Mouse (Mus musculus) gastrocnemius, postnatal 4 days (tissue): ENCODE measurements around the gene Itpr3. TPM values are rescaled to one million over a fixed set of nuclear protein-coding genes. Genes with fewer than 3 reads are reported as not detected.
A peak's percentile ranks its signal among the peaks of the same experiment; 100 is the strongest.

Experiments
- DNase-seq, 2 experiments: peaks; one replicate each; pipeline ENCODE4 v3.0.0; 2021 to 2022; ENCODE audit warnings: low spot score in 2 of 2, mixed read lengths in 2 of 2
- total RNA-seq, 2 experiments: library from RNA; stranded (reverse); gene quantifications; 2 replicates each; pipeline ENCODE4 v1.2.3; 2021

The Itpr3 gene
- total RNA-seq, 2 experiments from 2014 or later: 8.7 to 9.1 TPM

DNA sequence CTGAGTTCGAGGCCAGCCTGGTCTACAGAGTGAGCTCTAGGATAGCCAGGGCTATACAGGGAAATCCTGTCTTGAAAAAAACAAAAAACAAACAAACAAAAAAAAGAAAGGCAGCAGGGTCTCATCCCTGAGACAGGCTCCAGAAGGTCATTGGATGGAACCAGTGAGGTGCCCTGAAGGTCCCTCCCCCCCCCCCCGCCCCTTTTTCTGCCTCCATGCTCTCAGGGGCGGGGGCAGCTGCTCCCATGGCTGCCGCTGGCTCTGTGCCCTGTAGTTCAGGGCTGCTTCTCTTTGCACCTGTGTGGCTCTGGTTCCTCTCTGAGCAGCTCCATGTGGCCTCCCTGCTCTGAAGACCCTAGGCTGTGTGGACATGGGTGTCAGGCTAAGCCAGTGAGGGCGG, 12.0 kb downstream of the Itpr3 start:
- DNase-seq: no peak

GRCm38 (mm10) chr17:27070913-27071312, 13.8 kb downstream of the Itpr3 start:
- no peak for DNase-seq

DNA sequence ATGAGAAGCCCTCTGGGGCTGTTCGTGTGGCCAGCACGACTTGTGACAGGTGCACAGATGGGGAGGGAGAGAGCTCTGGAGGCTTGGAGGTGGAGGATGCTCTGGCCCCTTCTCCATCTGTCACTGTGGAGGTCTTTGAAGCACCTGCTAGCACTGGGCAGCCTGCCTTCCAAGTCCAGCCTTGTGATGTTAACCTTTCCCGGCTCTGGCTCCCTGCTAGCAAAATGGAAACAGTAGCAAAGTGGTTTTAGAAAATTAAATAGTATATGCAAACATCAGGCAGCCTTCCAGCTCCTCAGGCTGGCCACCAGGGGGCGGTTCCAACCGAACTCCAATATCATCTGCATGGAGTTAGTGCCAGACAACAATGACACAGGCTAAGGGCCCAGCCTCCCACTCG, 14.5 kb downstream of the Itpr3 start:
- DNase-seq: peak in 1 of 2 experiments; percentile 48

- no peak for DNase-seq
Observed at GRCm38 (mm10) chr17:27072363-27072762, 15.3 kb downstream of the Itpr3 start.

- DNase-seq: no peak
Observed at GRCm38 (mm10) chr17:27073126-27073525, 16.0 kb downstream of the Itpr3 start.

- DNase-seq: no peak
Observed at GRCm38 (mm10) chr17:27073778-27074177, 16.7 kb downstream of the Itpr3 start.

DNA sequence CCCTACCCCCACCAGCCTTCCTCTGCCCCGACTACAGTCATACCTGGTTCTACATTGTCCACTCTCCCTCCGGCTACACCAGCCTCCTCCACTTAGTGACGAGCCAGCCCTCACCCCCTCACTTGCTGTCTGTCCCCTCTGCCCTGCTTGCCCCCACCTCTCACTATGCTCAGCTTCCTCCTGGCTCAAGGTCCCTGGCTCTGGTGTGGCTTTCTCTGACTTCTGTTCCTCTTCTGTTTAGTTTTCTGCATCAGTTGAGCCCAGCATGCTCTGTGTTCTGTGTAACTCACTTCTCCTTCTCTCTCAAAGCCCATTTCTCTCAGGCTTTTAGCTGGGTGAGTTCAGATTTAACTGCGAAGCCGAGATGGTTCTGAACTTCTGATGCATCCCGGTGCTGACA, 17.1 kb downstream of the Itpr3 start:
- DNase-seq: no peak

GRCm38 (mm10) chr17:27074849-27075745, 18.0 kb downstream of the Itpr3 start:
- no peak for DNase-seq

GRCm38 (mm10) chr17:27077133-27077532, 20.0 kb downstream of the Itpr3 start:
- DNase-seq: no peak

GRCm38 (mm10) chr17:27077920-27078319, 20.8 kb downstream of the Itpr3 start:
- DNase-seq: no peak

GRCm38 (mm10) chr17:27078499-27078898, 21.4 kb downstream of the Itpr3 start:
- DNase-seq: no peak

DNA sequence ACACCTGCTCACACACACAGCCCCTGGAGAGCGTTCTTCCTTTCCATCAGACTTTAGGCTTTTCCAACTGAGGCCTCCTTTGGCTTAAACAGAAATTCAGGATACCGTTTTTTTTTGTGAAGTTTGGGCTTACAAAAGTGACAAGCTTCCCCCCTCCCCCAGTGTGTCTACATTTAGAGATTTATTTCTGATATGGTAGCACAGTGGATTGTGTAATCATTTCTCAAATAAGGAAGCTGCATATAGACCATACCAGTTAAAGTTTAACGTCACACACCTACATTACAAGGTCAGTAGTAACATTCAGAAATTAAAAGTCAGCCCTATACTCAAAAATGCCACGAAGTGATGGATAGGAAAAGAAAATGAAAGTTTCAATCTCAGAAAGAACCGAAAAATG, 24.8 kb downstream of the Itpr3 start:
- DNase-seq: no peak

DNA sequence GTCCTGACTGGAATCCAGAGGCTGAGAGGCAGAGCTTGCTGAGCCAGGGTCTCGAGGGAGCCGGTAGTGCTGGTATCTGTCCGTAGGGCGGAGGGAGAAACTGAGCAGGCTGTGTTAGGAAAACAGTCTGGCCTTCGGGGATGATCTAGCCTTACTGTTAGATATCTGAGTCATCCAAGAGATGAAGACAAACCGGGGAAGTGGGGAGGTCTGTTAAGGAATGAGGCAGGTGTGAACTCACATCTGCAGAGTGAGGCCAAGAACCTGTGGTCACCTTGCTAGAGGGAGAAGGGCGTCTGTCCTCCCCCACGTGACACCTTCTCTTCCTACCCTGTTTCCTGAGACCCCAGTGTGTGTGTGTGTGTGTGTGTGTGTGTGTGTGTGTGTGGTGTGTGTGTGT, 25.7 kb downstream of the Itpr3 start:
- DNase-seq: no peak

DNA sequence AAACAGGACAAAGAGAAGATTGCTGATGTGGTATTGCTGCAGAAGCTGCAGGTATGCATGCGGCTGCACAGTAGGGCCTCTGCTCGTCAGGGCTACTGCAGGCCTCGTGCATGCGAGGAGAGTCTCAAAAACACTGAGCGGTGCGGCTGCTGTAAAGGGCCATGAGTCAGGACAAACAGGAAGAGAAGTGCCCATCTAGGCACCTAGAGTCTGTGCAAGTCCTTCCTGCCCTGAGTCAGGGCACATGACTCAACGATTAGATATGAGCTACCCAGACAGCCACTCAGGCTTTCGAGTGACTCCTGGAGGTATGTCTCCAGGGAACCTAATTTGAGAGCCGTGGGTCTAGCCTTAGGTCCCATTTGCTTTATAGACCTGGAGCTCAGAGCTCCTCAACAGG, 26.5 kb downstream of the Itpr3 start:
- no peak for DNase-seq

GRCm38 (mm10) chr17:27085676-27086075, 28.6 kb downstream of the Itpr3 start:
- peak in 1 of 2 experiments; percentile 43 for DNase-seq

DNA sequence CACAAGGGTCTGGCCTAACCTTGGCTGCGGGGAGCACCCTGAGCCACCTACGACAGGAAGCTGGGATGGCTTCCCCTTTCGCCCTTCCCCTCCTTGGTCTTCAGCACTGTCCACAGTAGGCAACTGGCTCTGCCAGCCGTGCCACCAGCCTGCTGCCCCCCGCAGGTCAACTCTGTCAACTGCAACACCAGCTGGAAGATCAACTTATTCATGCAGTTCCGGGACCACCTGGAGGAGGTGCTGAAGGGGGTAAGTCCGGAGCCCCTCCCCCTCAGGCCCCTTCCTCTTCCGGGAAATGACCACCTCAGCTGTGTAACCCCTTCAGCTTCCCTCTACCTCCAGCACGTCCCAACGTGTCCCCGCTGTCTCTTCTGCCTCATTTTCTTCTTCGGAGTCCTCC, 30.3 kb downstream of the Itpr3 start:
- DNase-seq: no peak

GRCm38 (mm10) chr17:27090068-27090467, 33.0 kb downstream of the Itpr3 start:
- no peak for DNase-seq

GRCm38 (mm10) chr17:27095690-27096089, 38.6 kb downstream of the Itpr3 start:
- no peak for DNase-seq

- DNase-seq: no peak
Observed at GRCm38 (mm10) chr17:27101675-27102074, 44.6 kb downstream of the Itpr3 start.

GRCm38 (mm10) chr17:27105698-27106470, 48.8 kb downstream of the Itpr3 start:
- DNase-seq: no peak

GRCm38 (mm10) chr17:27106745-27107144, 49.6 kb downstream of the Itpr3 start:
- no peak for DNase-seq

DNA sequence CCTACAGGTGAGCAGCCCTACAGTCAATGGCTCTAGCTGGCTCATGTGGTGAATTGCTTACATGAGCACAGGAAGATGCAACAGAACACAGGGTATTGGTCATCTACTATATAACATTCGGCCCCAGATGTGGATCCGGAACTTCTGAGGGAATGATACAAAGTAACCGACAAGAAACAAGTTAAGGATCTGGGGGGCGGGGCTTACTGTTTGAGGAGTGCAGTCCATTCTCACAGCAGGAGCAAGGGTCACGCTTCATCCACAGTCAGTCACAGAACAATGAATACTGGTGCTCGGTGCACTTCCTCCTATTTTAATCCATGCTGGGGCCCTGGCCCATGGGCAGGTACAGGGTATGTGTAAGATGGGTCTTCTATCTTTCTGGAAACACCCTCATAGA, 50.8 kb downstream of the Itpr3 start:
- no peak for DNase-seq
